Mouse (Mus musculus): ENCODE measurements at regions not wholly inside any gene's neighbourhood (a gene's known extent, or its start where the extent isn't known, plus 50 kb on each side); places are given as distances from the start of the nearest gene placed in this dataset.

DNA sequence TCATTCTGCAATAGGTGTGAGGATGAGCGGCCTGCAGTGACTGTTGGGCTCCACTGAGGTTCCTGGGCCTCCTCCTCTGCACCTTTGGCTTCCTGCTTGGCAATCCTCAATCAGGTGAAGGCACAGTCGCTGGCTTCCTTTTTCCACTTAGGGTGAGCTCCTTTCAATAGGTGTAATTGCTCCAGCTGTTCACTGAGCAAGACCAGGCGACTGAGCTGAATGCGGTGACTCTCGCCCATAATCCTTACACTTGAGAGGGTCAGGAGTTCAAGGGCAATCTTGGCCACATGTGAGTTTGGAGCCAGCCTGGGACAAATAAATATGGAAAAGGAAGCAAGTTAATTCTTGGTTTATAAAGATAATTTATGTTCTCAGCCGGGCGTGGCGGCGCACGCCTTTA lies 76.1 kb upstream of the Epcam start:
- TF ChIP-seq CTCF (IDR thresholded peaks at IDR 0.05; ENCODE audit: insufficient read depth, low read length) (no peak), POLR2A (IDR thresholded peaks at IDR 0.05; ENCODE audit: borderline replicate concordance, extremely low read depth, low read depth, low read length) (no peak)
